In the genomic region with DNA sequence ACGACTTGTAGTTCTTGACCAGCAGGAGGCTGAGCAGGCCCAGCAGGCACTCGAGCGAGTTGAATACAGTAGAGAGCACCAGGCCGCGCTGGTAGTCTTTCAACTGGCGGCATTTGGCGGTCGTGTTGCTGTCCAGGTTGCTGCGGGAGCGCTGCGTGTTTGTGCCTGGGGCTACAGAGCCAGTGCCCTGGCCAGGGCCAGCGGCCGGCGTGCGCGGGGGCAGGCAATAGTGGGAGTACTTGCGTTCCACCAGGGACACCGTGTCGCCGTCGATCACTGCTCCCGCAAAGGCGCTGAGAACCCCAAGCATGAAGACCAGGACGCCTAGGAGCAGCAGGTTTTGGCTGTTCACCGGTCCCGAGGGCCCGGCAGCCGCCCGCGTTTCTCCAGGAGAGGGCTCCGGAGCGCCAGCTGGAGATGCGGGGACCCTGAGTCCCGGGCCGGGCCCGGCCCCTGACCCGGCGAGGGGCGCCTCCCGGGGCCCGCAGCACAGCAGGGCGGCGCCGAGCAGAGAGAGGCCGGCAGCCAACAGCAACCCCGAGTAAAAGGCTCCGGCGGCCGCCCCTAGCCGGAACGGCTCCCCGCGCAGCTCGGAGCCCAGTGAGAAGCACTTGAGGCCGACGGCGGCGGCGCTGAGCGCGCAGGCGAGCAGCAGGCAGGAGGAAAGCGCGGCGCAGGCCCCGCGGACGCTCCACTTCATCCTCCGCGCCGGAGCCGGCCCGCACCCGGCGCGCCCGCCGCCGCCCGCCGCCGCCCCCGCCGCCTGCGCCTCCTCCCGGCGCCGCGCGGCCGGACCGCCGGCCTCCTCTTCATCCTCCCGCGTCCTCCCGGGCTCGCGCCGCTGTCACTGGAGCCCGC, we compare ENCODE assay signal across 9 mouse cellular contexts. TPM values are rescaled to one million over a fixed set of nuclear protein-coding genes. Genes with fewer than 3 reads are reported as not detected.
DNase-seq lines count a peak whose midpoint lies in the region; ATAC-seq and TF ChIP-seq lines count a peak whose summit lies in the region.
"Had no signal": no experiment of that assay in that cellular context is flagged by ENCODE, and none has a peak within 500 bp of the region (broad histone marks: within the 10 kb centered on the region; RNA-seq: fewer than 3 reads in every experiment).

No protein-coding gene starts in this region.

- 0 out of 2 replicates have a peak, but pooled peaks have one; percentile 18 for TF ChIP-seq CTCF in midbrain, postnatal 0 days (IDR thresholded peaks at IDR 0.05)

- H3K27ac ChIP-seq in midbrain, postnatal 0 days (ENCODE audit: low read depth, low read length), result peak overlapping the region; percentile 51

- H3K4me2 ChIP-seq in midbrain, postnatal 0 days (ENCODE audit: low read depth, low read length, poor library complexity, severe bottlenecking), result peak overlapping the region; percentile 71

- H3K27me3 ChIP-seq in midbrain, postnatal 0 days (ENCODE audit: insufficient read depth, low read length), result peaks cover 25% of the 10 kb centered on the region

- H3K9me3 ChIP-seq in midbrain, postnatal 0 days (ENCODE audit: low read length), result no peaks in the 10 kb centered on the region

- 0% methylated on average over 54 of the region's 100 CpGs for WGBS in midbrain, postnatal 0 days

- peak; percentile 7 to 27 for DNase-seq in lung, adult 18-20 months
- DNase-seq in lung, postnatal 25 days (ENCODE audit: low spot score), result no peak
- peak; percentile 65 for DNase-seq in embryo, embryonic 10 days (ENCODE audit: low spot score)
- DNase-seq in heart, adult 8-10 months (ENCODE audit: low spot score), result peak; percentile 26
- DNase-seq in kidney, adult 18-20 months, result peak; percentile 44
- DNase-seq in liver, result peak; percentile 17
- DNase-seq in midbrain, postnatal 0 days (ENCODE audit: low spot score), result peak; percentile 39
- DNase-seq in urinary bladder, adult 2 months (ENCODE audit: low spot score), result peak; percentile 57

- peaks cover 7% of the 10 kb centered on the region for H3K4me1 ChIP-seq in midbrain, postnatal 0 days (ENCODE audit: insufficient read depth, low read length)

- peak; percentile 54 for ATAC-seq in midbrain, postnatal 0 days (ENCODE audit: low FRiP score)

- H3K4me3 ChIP-seq in midbrain, postnatal 0 days (ENCODE audit: low read depth, low read length), result peak overlapping the region; percentile 70

- peak overlapping the region; percentile 73 for H3K9ac ChIP-seq in midbrain, postnatal 0 days (replicated peaks; ENCODE audit: low read length, poor library complexity, severe bottlenecking)

- H3K36me3 ChIP-seq in midbrain, postnatal 0 days (ENCODE audit: insufficient read depth, low read length), result no peaks in the 10 kb centered on the region
- H3K36me3 ChIP-seq: G1E had no signal

RNA-seq across cellular contexts. Expression of a gene that starts 0.5 kb away (rescaled TPM):
- total RNA-seq in heart, adult 8-10 months (2022), result 1 to 10 TPM; 2.6 to 4.8 (median 3.6) TPM
- total RNA-seq in midbrain, postnatal 0 days (2014; rRNA removed), result 96.8 and 116 TPM in 2 replicates
- polyA plus RNA-seq in midbrain, postnatal 0 days (2015; fragmentation: Nextera tagmentation; extraction: Ambion mirVana), result 4.6 and 5.7 TPM in 2 replicates
- 1.7 and 1.8 TPM in 2 replicates for polyA plus RNA-seq in urinary bladder, adult 2 months (2012; rRNA removed)
- total RNA-seq: G1E had no signal
- polyA plus RNA-seq: G1E had no signal

RNA-seq across cellular contexts. Expression of a gene that starts 21.0 kb away (rescaled TPM):
- total RNA-seq in heart, adult 8-10 months (2022), result not detected
- not detected in 2 replicates for total RNA-seq in midbrain, postnatal 0 days (2014; rRNA removed)
- 0.12 TPM in 1 of 2 replicates, not detected in the other for polyA plus RNA-seq in midbrain, postnatal 0 days (2015; fragmentation: Nextera tagmentation; extraction: Ambion mirVana)
- polyA plus RNA-seq in urinary bladder, adult 2 months (2012; rRNA removed), result not detected in 2 replicates
- polyA plus RNA-seq: G1E had no signal

RNA-seq across cellular contexts. Expression of a gene that starts 54.8 kb away (rescaled TPM):
- 10 to 100 TPM; 10.4 to 12.9 (median 12.2) TPM for total RNA-seq in heart, adult 8-10 months (2022)
- 6.5 and 6.8 TPM in 2 replicates for total RNA-seq in midbrain, postnatal 0 days (2014; rRNA removed)
- polyA plus RNA-seq in midbrain, postnatal 0 days (2015; fragmentation: Nextera tagmentation; extraction: Ambion mirVana), result 2.2 and 2.4 TPM in 2 replicates
- polyA plus RNA-seq in urinary bladder, adult 2 months (2012; rRNA removed), result 8.7 and 9.1 TPM in 2 replicates

Comparison
In these comparisons a context has a peak if more than half of its experiments do, and no peak if none do; other contexts are left out.
1. RNA of a gene that starts 0.5 kb away (total RNA-seq): 96.8 to 116 TPM in midbrain, postnatal 0 days; 2.6 to 4.8 TPM in heart, adult 8-10 months; every median in the first group is over 10 times any median in the second.